Mouse (Mus musculus) erythroblast, embryonic 14.5 days (primary cell): ENCODE data around the gene Susd1.

Experiments used
- GATA1 ChIP-seq: IDR thresholded peaks from 2 replicates; pipeline ENCODE4 v1.6.1; 2012; ENCODE audit warnings: low read length, inconsistent platforms, mixed read lengths
- TAL1 ChIP-seq: IDR thresholded peaks from 3 replicates; pipeline ENCODE4 v1.6.1; 2012; ENCODE audit warnings: low read length, inconsistent platforms, mixed read lengths

GRCm38 (mm10) chr4:59351938-59352337 lies 86.5 kb downstream of the Susd1 start:
- no peak for TF ChIP-seq TAL1
- TF ChIP-seq GATA1: no peak
